Mouse (Mus musculus): ENCODE data around the gene Trdmt1.
"Not testable (repeated sequence)": the region's sequence is repeated elsewhere in the genome, so short reads cannot be mapped to it uniquely, and the experiment has no call there.

Trdmt1 gene

GRCm38 (mm10) chr2:13544193-13544824 is at the start of gene Trdmt1:
Gene Trdmt1 (minus strand): TSS chr2:13544668.
- peak; percentile 98 for DNase-seq (ENCODE audit: inconsistent ontology term)

GRCm38 (mm10) chr2:13593328-13593727 is 48.9 kb upstream of the Trdmt1 start:
- DNase-seq (ENCODE audit: inconsistent ontology term), result no peak

DNA sequence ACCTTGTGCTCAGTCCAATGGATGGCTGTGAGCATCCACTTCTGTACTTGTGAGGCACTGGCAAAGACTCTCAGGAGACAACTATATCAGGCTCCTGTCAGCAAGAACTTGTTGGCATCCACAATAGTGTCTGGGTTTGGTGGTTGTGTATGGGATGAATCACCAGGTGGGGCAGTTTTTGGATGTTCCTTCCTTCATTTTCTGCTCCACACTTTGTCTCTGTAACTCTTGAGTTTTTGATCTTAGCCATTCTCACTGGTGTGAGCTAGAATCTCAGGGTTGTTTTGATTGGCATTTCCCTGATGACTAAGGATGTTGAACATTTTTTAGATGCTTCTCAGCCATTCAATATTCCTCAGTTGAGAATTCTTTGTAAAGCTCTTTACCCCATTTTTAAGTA is 39.3 kb upstream of the Trdmt1 start:
- not testable (repeated sequence) for DNase-seq (ENCODE audit: inconsistent ontology term)

- no peak for DNase-seq (ENCODE audit: inconsistent ontology term)
These were observed 37.7 kb upstream of the Trdmt1 start for GRCm38 (mm10) chr2:13582184-13582583.

DNA sequence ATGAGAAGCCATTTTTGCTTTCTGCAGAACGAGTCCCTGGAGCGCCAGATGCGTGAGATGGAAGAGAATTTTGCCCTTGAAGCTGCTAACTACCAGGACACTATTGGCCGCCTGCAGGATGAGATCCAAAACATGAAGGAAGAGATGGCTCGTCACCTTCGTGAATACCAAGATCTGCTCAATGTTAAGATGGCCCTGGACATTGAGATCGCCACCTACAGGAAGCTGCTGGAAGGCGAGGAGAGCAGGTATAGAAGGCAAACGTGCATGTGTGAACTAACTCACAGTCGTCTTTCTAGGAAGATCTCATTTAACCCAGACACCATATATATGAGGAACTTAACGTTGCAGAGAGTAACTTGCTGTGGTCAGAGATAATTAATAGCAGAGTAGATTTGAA is 35.5 kb upstream of the Trdmt1 start:
- no peak for DNase-seq (ENCODE audit: inconsistent ontology term)

DNA sequence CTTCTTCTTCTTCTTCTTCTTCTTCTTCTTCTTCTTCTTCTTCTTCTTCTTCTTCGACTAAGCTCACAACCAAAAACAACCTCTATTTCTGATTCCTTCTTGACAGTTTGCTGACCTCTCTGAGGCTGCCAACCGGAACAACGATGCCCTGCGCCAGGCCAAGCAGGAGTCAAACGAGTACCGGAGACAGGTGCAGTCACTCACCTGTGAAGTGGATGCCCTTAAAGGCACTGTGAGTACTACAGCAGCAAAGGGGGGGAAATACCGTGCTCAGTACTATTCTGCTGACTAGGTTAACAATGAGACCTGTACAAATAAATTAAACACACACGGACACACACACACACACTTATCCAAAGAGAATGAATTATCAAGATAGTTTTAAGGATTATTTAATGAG is 34.8 kb upstream of the Trdmt1 start:
- no peak for DNase-seq (ENCODE audit: inconsistent ontology term)

DNA sequence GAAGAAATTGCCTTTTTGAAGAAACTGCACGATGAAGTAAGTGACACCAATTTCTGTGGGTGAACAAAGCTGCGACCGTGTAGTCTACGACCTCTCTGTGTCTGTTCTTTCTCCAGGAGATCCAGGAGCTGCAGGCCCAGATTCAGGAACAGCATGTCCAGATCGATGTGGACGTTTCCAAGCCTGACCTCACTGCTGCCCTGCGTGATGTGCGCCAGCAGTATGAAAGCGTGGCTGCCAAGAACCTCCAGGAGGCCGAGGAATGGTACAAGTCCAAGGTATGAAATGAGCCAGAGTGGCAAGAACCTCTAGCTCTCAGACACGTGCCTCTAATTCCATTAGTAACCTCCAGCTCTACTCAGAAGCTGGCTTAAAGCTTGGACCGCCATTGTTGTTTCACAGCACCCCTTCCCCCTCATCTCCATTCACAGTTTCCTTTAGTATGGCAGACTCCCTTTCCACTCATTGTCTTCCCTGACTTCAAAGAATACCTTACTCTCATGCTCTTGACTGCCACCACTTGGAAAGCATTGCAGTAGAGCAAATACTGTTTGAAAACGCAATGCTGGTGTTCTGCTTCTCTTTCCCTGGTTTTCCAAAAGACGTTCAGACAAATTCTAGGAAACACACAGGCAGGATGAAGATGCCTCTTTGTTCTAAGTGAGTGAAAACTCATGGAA is 34.1 kb upstream of the Trdmt1 start:
- DNase-seq (ENCODE audit: inconsistent ontology term), result peak; percentile 52

DNA sequence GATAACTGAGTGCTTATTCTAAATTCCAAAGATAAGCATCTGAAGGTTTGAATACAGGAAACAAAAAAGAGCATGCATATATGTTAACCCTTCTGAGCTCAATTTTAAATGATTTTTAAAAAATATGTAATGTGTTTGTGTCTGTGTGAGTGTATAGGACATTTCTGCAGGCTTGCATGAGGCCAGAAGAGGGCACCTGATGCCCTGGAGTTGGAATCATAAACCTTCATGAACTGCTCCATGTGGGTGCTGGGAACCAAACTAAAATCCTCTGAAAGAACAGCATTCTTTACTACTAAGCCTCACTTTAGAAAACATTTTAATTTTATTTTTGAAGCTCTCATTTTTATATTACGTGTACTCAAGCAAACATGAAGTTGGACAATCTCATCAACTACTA is 32.9 kb upstream of the Trdmt1 start:
- DNase-seq (ENCODE audit: inconsistent ontology term), result no peak

GRCm38 (mm10) chr2:13575926-13576325 is 31.5 kb upstream of the Trdmt1 start:
- peak; percentile 91 for DNase-seq (ENCODE audit: inconsistent ontology term)

DNA sequence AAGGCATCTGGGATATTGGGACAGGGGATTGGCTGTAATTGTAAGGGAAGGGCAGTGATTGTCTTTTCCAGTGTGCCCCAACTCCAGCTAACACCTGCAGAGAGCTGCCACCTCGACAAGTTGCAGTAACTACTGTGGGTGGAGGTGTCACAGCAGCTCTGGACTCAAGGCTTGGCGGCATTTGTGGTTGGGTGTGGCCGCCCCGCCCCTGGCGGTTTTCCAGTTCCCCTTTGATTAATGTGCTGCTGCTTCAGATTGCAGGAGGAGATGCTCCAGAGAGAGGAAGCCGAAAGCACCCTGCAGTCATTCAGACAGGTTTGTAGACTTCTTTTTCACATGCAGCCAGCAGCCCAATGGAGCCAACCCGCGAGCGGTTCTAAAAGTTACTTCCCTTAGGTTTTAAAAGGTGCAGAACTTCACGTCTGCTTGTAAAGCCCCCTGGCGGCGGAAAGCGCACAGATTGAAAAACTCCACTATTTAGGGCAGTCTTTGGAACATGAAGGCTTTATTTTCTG is 30.9 kb upstream of the Trdmt1 start:
- peak; percentile 75 for DNase-seq (ENCODE audit: inconsistent ontology term)

DNA sequence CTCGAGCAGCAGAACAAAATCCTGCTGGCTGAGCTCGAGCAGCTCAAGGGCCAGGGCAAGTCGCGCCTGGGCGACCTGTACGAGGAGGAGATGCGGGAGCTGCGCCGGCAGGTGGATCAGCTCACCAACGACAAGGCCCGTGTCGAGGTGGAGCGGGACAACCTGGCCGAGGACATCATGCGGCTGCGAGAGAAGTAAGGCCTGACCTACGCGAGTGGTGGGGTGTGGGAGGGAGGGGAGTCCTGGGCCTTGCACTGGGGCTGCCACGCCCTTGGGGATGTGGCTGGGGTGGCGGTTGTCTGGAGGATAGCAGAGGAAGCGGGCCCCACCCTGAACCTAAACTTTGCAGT is 30.3 kb upstream of the Trdmt1 start:
- DNase-seq (ENCODE audit: inconsistent ontology term), result peak; percentile 72

GRCm38 (mm10) chr2:13574066-13574800 is 29.8 kb upstream of the Trdmt1 start:
- peak; percentile 100 for DNase-seq (ENCODE audit: inconsistent ontology term)

DNA sequence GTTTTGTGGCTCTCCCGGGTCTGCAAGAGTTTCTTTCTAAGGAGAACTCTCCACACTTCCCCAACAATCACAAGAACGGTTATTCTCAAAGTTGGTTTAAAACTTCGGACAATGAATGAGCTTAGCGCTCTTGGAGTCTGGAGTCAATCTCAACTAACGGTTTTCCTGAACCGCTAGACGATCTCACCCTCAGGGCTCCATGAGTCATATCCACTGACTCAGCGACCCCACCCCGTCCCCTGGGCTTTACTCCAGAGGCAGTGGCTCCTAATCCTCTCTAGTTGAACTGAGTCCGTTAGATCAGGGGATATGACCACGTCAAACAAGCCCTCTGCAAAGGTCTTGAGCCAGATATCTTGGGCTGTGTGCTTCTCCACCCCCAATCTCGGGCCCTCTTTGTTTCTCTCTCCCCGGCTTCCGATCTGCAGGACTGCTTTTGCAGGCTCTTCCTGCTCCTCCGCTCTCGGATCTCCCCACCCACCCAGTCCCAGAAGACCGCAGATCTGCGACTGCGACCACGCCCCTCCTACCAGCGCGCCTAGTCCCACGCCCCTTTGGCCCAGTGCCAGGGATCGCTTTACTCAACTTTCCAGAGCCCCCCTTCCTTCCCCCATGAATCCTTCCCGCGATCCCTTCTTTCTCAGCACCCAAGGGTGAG is 29.1 kb upstream of the Trdmt1 start, which contains the start of gene Vim:
Gene Vim (plus strand): TSS at position 520 of the 658 bp plus-strand sequence.
- peak; percentile 99 for DNase-seq (ENCODE audit: inconsistent ontology term)

DNA sequence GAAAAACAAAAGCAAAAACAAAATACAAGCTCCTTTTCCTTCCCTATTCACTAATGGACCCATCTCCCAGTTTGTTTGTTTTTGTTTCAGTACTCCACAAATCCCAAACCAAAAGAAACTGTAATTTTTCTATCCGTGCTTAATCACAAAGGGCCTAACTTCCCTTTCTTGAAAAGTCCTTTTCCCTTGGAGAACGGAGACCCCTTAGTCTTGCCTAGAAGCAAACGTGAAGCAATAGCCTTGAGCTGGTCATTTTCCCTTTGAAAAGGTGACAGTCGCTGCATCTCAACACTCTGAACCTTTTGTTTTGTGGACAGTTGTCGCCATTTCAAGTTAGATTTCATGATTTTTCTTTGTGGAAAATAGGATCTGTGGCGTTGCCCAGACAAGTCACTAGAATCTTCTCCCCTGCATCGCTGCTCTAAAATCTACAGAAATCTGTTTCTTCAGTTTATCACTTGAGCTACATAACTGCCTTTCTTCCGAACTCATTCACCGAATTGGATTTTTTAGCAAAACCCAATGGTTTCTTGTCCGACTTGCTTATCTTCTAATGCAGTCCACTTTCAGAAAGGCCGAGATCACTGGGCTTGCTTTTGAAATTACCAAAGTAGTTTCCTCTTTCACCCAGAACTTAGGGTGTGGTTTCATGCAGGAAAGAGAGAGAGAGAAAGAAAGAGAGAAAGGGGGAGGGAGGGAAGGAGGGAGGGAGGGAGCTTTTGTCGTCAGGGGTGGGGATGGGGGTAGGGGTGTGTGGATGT is 28.4 kb upstream of the Trdmt1 start:
- DNase-seq (ENCODE audit: inconsistent ontology term), result no peak

- peak; percentile 88 for DNase-seq (ENCODE audit: inconsistent ontology term)
These were observed 27.7 kb upstream of the Trdmt1 start for GRCm38 (mm10) chr2:13572101-13572553.

DNA sequence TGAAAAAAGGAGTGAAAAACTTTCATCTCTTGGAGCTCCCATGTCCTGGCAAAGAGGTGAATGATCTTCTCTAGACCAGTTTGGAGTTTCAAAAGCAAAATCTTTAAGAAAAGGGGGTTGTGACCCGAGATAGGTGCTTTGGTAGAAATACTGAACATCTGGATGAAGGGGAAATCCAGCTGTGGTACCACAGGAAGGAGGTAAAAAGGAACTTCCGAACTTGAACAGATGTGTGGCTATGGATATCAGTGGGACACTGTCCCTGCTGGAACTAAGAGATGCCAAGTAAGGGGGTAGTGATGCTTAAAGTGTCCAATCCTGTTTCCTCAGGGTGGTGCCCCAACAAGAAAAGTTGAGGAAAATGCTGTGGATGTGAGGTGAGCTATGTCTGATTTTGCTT is 25.7 kb upstream of the Trdmt1 start:
- no peak for DNase-seq (ENCODE audit: inconsistent ontology term)

DNA sequence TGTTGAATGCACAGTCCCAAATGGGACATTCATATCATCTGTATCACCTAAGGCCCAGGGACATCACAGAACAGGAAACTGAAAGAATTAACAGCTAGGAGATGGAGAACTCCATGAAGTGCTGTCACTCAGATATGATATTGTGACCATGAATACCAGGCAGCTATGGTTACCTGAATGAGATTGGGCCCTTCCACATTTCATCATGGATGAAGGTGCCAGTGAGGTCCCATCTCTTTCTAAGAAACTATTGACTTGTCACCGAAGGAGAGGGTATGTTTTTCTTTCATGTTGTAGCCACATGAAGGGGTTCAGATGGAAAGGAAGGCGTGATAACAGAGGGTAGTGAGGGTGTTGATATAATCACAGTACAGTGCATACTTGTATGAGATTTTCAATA is 15.9 kb upstream of the Trdmt1 start:
- DNase-seq (ENCODE audit: inconsistent ontology term), result no peak

- no peak for DNase-seq (ENCODE audit: inconsistent ontology term)
These were observed 15.3 kb upstream of the Trdmt1 start for GRCm38 (mm10) chr2:13559729-13560128.

DNA sequence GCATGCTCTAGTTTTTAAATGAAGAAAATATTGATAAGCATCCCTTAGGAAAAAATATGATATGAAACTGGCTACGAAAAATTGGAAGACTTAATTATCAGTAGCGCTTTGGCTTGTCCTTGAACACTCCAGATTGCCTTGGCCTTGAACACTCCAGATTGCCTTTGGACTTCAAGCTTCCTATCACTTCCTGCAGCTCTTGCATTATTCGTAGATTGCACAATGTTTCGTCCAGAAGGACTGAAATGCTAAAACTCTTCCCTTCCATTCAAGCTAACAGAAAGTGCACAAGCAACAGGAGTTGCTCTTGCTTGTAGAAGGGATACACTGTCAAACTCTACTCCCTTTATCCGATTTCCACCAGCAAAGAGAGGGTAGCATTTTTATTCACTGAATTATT is 14.8 kb upstream of the Trdmt1 start:
- no peak for DNase-seq (ENCODE audit: inconsistent ontology term)

GRCm38 (mm10) chr2:13558607-13559262 is 14.3 kb upstream of the Trdmt1 start:
- DNase-seq (ENCODE audit: inconsistent ontology term), result peak; percentile 82

Measured in Muller cell, postnatal 12 days (primary cell).